Mouse (Mus musculus) embryo, embryonic 9.5 days (tissue): ENCODE data around the gene Uba6.
A peak's percentile ranks its signal among the peaks of the same experiment; 100 is the strongest.

ENCODE experiments used
- DNase-seq: peaks from one replicate; pipeline ENCODE4 v3.0.0-alpha.2; 2017; ENCODE audit errors: extremely low spot score

Uba6 gene

DNA sequence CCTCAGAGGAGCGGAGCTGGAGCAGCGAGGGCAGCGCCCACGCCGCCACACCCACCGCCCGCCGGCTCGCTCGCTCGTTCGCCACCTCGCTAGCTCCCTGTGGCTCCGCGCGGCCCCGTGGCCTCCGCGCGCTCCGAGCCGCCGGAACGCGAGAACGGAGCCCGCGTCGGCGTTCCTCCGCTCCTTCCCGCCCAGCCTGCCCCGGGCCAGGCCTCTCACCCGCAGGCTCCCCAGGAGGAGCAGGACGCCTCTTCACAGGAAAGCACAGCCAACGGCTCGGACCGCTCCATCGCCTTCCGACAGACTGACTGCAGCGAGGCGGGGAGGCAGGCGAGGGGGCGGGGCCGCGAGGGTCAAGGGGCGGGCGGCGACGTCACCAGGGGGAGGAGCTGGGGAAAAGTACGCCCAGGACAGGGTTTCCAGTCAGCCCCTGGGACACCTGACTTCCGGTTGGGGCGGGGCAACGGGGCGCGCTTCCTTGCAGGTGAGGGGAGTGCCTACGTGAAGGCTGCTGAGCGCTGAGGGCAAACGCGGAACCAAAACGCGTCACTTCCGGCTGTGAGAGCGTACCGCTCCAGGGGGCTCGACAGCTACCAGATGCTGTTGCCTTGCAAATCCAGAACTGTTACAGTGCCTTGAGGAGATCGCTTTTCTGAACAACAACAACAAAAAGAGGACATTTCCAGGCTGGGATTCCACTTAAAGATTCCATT, at the start of gene Uba6:
TSS of gene Uba6 (minus strand) at position 355 of the 713 bp plus-strand sequence.
- DNase-seq: peak; percentile 99

DNA sequence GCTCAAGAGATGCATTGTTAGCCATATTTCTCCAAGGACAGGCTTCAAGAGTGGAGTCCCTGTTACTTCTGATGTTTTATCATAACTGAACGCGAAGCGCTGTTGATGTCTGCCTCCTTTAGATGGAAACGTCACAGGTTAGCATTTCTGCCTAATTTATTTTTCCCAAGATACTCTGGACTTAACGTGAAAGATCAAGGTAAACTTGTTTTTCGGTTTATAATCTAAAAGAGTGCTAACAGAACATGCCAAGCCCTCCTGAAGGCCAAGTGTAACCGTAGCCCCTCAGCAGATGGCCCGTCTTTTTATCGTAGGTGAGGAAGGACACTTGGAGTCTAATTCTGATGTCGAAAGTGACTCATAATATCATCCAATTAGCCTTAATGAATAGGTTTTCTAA, 25.2 kb upstream of the Uba6 start, which contains the start of gene Gnrhr:
TSS of gene Gnrhr (minus strand) at position 101 of the 400 bp plus-strand sequence.
- DNase-seq: no peak

DNA sequence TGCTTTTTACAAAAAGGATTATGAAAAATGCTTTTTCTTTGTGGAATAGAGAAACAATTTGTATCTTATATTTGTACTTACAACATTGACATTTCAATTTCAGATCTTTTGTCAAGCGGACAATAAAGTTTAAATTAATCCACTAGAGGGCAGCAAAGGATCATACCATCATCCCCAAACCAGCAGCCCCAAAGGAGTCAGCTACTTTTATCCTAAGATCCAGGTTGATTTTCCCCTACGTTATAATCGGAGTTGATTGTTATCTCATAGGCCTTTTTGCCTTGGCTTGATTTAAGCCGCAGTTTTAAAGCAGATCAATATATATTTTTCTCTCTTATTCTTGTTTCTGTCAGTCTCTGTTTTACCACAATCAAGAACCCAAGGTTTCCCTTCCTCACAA, 18.8 kb upstream of the Uba6 start:
- peak; percentile 42 for DNase-seq

DNA sequence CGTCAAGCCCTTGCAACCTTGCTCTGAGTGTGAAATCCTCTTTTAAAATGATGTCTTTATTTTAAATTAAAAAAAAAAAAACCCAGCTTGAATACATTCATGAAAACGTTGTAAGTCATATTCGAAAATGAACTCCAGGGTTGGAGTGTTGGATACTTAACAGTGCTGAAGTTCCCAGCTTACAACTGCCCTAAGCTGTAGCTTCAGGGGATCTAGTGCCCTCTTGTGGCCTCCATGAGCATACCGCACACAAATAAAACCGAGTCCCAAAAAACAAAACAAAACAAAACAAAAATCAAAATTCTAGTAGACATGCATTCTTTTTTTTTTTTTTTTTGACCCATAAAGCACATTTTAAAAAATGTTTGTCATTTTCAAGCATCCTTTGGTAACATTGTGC, 18.2 kb upstream of the Uba6 start:
- DNase-seq: no peak

DNA sequence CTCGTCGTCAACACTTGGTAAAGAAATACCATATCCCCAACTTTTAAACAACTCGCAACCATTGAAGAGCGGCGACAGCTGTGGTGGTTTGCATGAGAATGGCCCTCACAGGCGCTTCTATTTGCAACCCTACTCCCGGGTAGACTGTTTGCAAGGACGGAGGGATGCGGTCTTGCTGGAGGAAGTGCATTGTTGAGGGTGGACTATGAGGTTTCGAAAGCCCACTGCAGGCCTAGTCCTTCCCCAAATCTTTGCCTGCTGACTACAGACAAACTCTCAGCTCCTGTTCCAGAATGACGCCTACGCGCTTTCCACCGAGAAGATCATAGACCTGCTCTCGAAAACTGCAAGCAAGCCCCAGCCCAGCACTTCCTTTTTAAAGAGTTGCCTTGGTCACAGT, 17.7 kb upstream of the Uba6 start:
- no peak for DNase-seq

DNA sequence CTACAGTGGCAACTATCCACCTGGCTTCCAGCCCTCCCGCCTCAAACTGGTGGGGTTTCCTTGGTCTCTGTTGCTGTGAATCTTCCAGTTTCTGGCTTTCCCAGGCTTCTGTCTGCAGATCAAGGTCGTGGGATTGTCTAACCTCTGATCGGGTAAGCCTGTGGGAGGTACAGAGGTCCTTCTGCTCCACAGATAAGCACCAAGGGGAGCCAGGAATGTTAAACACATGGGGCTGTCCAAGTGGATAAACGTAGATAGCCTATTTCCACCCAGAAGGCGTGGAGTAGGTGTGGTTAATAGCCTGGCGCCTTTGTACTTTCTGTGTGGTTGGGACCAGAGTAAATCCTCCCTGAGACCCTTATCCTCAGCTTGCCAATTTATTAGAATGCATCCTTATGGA, 14.8 kb upstream of the Uba6 start:
- no peak for DNase-seq

DNA sequence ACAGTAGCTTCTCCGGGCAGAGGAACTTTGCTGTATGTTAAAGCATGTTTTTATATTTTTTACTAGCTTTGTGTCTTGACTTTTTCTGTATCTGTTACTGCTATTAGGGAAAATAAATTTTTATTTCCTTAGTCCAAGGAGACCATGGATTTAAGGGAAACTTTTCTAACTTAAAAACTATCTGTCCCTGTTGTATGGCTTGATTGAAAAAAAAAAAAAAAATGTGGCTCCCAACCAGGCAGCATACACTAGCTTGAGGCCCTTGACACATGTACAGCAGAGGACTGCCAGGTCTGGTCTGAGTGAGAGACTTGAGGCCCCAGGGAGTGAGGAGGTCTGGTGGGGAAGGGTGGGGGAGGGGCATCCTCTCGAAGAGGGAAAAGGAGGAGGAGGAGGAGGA, 1.2 kb upstream of the Uba6 start:
- no peak for DNase-seq

DNA sequence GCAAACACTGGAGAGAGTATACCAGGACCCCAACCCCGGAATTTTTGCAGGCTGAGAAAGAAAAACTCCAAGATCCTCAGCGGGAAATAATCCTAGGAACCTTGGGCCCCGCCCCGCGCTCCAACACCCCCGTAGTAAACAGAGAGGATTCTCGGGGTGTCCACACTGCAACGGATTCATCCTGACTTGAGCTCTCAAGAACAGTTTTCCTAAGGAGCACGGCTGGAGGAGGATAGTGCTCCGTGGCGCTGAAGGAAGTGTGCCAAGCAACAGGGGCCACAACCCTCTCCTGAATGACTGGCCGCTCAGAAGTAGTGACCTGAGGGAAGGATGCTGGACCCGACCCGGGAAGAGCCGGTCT, 535 bp downstream of the Uba6 start:
- no peak for DNase-seq

DNA sequence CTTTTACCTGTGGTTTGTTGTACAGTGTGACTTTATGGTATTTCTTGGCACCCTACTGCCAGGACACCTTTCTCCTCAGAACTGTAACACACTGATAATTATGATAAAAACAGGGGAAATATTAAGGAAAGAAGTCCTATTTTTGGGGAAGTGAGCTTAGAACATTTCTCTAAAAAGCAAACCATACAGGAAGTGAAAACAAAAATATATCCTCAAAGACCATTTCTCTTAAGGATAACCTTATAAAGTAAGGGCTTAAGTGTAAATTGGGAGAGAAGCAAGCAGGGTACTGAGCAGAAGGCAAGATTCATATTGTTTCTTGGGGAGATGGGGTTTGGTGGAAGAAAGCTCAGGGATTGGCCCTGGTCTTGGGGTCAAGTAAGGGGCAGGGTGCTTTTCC, 42.8 kb downstream of the Uba6 start:
- DNase-seq: no peak

DNA sequence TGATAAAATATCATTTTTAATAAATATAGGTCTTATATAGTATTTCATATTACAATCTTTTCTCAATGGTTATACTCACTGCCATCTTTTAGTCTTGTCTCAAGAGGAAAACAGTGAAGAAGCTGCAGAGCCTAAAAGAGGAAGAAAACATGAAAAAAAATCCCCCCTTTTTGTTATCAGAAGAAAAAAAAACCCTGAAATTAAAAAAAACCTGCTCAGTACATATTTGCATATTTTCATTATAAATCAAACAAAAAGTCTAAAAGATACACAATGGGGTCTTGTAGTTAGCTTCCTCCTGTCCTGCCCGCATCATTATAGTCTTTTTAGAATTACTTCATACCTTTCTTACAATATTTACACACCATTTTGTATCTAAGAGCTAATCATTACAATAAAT, 43.9 kb downstream of the Uba6 start:
- DNase-seq: no peak

DNA sequence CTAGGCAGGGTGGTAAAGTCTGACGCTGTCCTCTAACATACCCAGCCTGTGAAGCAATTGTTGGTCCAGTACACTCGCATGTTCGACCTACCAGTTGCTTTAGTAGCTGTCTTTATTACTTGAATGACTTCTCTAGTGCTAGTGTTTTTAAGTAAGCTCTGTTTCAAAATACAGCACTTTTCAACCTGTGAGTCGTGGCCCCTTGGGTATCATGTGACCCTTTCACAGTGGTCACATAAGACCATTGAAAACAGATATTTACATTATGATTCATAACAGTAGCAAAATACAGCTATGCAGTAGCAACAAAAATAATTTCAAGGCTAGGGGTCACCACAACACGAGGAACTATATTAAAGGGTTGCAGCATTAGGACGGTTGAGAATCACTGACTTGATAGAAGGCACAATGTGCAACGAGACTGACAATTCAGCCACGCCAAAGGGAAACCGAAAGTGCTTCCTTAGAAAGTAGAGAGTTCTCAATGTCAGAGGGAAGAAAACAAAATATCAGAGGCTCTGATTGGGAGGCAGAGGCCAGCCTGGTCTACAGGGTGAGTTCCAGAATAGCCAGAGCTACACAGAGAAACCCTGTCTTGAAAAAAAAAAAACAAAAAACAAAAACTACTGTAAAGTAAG, 54.0 kb downstream of the Uba6 start:
- no peak for DNase-seq

DNA sequence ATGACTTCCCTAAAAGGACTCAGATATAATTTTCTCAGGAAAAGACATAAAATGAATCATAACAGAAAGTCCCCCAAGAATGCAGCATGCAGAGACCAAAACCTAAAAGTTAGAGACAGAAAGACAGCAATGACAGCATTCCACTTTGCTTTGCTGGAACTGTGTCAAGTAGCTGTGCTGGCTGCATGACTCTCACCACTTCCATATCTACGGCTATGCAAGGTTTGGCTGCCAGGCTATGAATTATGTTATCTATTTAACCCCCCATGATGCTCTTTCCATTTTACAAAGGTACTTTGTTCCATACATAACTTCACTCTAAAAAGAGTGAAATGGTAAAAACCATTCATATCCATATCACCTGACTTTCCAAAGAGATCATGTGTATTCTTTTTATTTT, 58.6 kb downstream of the Uba6 start:
- DNase-seq: no peak

DNA sequence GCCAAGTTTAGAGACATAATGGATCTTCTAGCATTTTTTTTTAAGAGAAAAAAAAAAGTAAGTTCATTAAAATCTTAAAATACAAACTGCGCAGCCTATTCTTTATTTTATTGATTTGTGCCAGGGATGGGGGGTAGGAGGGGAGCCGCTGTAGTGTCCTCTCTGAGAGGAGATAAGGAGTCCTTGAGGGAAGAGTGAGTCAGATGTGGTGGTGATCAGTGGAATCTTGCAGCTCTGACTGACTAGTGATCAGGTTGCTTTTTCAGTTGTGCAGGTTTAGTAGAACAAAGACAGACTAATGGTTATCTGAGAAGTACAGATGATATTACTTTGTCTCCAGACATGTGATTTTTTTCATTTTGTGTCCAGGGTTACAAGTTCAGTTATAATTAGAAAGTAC, 59.6 kb downstream of the Uba6 start:
- DNase-seq: no peak

DNA sequence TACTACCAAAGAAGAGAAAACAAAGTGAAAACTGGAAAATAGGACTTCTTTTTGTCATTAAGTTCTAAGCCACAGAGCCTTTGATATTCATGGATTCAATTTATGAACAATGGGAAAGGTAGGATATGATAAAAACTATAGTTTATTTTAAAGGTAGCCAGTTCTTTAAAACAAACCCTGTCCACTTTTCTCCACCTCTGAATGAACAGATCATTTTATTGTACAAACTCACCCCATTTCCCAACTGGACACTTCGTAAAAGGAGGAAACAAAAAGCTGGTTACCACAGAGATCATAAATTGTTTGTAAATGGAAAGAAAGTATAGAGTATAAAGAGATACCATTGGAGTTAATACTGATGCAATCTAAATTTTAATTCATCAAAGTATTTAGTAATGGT, 61.5 kb downstream of the Uba6 start:
- DNase-seq: no peak

DNA sequence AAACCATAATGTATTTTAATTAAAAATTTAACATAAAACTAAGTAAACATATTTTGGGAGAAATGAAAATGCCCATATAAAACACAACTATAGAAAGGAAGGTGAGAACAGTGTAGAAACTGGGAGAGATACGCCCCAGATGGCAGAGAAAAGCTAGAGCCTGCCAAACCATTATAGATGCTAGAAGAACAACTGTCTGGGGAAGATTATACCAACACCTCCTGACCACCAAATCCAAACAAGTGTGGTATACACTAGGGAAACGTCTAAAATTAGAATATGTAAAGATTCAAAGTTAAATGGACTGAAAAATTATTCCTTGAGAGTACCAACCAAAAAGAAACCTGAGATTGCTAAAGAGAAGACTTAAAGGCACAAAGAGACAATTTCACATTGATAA, 66.0 kb downstream of the Uba6 start:
- no peak for DNase-seq

DNA sequence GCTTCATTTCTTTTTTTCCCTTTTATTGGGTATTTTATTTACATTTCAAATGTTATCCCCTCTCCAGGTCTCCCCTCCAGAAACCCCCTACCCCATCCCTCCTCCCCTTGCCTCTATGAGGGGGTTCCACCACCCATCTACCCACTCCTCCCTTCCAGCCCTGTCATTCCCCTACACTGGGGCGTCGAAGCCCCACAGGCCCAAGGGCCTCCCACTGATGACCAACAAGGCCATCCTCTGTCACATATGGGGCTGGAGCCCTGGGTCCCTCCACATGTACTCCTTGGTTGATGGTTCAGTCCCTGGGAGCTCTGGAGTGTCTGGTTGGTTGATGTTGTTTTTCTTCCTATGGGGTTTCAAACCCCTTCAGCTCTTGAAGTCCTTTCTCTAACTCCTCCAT, 70.4 kb downstream of the Uba6 start:
- DNase-seq: no peak

DNA sequence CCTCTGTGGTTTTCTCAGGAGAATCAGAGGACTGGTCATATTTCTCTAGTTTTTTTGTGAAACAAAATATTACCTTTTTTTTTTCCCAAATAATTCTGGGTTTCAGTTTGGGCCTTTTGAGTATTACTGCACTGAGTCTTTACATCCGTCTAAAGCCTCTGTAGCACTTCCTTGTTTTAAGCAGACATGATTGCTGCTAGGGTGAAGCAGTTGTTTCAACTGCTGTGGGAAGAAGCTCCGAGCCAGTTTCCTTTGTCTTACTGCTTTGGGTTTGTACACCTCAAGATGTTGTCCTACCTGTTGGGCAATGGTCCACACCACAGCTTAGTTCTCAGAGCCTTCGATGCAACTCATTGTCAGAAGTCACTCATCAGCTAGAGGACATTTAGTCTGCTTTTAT, 72.0 kb downstream of the Uba6 start:
- DNase-seq: no peak

DNA sequence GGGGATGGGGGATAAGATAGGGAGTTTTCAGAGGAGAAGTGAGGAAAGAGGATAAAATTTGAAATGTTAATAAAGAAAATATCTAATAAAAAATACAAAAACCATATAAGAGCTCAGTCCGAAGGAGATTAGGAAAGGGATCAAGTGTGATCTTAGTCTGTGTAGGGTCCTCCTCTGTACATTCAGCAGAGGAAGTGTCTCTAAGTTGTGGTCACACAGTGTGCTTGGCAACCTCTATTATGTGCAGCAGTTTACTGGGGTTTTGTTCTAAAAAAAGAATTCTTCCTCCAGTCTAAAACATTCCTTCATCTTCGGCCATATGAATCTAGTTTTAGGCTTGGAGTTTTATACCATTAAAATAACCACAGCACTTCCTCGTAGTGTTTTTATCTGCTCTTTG, 73.6 kb downstream of the Uba6 start:
- DNase-seq: no peak

DNA sequence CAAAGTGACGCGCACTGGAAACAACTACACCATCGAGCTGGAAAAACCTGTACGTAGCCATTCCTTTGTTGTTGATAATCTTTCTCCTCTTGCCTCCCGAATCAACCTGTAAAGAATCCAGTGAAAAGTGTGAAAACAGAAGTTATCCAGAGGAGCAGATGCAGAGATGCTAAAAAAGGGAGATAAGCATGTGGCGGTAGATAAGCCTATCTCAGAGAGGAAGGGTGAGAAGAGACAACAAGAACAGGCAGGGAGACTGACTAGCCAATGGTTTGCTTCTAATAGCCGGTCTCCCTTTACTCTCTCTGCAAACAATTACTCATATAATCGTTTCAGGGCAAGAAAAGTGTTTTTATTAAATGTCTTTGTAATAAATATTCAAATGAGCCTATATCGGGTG, 77.8 kb downstream of the Uba6 start:
- DNase-seq: no peak

DNA sequence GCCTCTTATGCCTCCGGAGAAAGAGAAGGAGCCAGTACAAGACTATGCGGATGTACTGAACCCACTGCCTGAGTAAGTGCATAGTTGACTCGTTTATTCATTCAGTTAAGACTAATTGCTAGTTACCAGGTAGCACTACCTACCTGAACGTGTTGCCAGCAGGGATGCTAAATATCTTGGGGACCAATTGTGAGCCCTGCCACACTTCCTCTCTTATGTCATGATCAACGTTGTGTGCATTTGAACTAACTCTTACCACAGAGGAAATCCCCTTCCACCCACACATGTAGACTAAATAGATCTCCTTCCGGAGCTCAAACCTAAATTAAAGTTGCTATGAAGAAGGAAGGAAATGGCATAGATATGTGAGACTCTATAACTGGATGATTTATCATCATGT, 85.9 kb downstream of the Uba6 start:
- DNase-seq: no peak

DNA sequence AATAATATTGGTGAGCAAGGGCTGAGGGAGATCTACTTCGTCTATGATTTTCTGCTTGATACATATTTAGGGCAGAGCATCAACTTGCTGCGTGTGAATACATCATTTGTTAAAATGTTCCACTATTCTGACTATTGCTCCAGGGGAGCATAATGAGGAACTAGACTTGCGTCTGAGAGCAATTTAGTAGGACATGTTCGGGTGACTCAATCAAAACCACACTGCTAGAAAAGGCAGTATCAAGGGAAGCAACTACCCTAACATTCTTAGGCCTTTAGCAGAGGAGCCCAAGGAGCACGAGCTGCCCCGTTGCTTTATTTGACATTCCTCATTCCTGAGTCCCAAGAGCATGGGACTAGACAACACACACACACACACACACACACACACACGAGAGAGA, 87.6 kb downstream of the Uba6 start:
- DNase-seq: no peak

DNA sequence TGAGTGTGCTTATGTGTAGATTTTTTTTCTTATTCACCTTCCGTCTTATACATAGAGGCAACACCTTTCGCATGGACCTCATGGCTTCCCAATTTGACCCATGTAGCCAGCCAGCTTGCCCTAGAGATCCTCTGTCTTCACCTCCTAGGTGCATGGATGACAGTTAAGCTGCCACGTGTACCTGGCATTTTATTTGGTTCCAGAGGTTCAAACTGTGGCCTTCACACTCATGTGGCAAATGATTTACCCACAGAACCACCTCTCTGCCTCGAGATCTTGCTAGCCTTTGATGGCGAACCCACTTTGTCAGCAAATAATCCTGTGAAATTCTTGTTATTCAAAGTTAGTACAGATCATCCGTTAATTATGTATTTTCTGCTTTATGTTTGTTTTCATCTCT, 88.6 kb downstream of the Uba6 start:
- no peak for DNase-seq

DNA sequence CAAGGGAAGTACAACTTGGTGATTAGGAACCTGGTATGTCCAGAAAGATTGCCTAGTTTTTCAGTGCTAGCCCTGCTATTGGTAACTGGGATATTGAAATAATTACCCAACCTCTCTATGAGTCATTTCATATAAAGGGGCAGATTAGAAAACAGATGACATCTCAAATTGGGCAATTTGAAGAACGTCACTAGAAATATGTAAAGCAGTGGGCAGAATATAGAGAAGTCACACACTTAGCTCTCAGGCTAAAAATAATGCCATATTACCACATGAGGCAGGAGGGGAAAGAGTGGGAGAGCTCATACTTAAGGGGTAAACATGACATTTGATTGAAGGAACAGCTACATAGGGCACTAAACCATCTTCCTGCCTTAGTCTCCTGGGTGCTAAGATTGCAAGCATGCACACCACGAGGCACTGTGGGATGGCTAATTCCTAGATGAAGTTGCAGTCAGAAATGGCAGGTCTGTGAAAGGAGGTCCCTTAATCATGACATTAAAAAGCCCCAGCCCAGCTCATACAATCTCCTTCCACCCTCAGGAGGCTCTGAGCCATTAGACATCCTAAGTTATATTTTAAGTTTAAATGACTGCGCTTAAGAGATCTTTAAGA, 93.8 kb downstream of the Uba6 start:
- no peak for DNase-seq
